Mouse (Mus musculus): Measurements from ENCODE around the gene Ezr. TPM values are rescaled to one million over a fixed set of nuclear protein-coding genes. Genes with fewer than 3 reads are reported as not detected.

Ezr gene
- 10 to 100 TPM; 68.1 to 83.6 TPM for total RNA-seq (2021)

DNA sequence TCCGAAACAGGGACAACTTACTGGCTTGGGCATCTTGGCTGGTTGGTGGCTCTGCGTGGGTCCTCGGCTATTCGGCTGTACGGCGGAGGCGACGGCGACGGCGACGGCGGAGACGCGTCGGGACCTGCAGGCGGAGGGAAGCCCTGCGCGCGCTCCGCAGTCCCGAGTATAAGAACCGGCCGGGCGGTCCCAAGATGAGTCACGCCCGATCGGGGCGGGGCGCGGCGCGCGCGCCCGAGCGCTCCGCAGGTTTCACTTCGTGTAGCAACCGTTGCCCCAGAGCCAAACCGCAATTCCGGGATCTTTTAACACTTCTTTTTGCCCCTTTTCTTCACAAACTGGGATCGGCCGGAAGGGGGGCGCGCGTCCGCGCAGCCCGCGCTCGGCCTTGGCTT lies at the start of gene Ezr:
Ezr (minus strand) TSS at position 174 of the 395 bp plus-strand sequence.
- intact Hi-C loops (cut with DNase I): loop anchor here (1.0 to 2.0 kb wide), 2 partner anchors 34 to 44 kb away; no protein-coding TSS in a partner anchor
- DNase-seq: peak; percentile 91 to 92

DNA sequence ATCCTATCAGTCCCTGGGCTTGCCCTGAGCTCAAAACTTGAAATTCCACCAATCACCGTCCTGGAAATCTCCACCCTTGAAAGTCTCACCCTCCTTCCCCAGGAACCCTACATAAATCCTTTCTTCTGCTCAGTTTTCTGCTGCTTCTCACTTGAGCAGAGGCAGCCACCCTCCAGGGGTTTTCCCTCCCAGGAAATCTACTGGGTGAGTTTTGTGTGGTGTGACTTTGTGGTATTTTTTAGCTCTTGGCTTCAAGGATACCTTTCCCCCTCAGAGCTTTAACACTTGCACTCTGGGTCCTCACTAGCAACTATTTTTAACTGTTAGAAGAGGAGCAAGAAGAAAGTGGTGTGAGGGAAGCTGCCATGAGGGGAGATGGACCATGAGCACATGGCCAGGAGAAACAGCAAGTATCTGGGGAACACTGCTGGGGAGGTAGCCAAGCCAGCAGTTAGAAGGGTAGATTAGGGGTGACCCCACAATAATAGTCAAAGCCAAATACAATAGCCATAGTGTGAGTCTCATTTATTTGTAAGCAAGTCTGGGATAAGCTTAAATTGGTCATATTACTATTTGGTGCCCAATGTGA lies 47.5 kb upstream of the Ezr start:
- intact Hi-C loops (cut with DNase I): no loop called here
- DNase-seq: no peak

GRCm38 (mm10) chr17:6828531-6829150 lies 46.1 kb upstream of the Ezr start:
- intact Hi-C loops (cut with DNase I): no loop called here
- DNase-seq: no peak

DNA sequence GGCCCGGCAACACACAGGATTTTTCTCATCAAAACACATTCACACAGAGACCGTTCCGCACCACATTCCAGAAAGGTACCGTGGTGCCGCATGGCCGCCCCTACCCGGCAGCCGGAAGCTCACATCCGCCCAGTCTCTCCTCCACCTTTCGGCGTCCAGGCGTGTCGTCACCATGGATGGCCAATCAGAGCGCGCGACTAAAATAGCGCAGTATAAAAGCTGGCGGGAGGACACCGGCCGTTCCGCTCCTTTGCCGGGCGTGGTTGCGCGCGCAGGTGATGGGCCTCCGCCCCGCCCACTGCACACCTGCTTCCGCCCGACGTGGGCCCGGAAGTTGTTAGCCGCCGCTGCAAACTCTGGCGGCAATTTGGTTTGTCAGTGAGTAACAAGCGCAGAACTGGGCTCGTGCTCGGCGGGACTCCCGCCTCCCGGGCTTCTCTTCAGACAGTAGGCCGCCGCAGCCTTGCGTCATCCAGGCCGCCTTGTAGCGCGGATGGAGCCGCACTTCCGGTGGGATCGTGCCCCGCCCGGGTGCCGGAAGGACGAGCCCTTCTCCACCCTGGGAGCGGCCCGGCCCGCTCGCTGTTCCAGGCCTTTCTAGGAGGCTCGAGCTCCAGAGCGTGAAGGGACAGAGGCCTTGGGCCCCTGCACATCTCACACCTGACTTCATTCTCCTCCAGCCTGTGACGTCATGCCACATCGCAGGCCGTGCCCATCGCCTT lies 45.3 kb upstream of the Ezr start:
- intact Hi-C loops (cut with DNase I): loop anchor here (2.0 kb wide), 1 partner anchor 45 kb away; the partner anchor contains the start of gene Ezr
- peak; percentile 94 for DNase-seq

DNA sequence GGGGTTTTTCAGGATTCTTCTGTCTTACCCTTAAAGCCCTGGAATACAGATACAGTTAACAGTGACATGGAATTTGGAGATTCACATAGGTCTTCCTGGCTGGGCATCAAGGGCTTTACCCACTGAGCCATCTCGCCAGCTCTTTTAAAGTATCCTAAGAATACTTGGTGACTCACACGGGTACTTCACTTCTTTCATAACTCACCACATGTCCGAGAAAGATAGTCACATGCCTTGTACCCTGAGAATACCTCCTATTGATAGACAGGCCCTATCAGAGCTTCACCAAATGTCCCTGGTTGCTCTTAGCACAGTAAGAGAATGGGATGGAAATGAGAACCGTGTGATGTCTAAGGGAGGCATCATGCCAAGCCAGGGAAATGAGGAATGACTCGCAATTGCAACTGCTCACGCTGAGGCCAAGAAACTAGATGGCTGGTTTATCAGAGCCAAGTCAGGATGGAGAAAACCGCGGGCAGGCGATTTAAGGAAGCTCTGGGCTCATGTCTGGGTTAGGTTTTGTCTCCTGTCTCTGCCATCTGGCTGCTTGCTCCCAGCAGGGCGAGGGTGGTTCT lies 44.7 kb upstream of the Ezr start:
- no peak for DNase-seq
- intact Hi-C loops (cut with DNase I): loop anchor here (2.0 kb wide), 1 partner anchor 44 kb away; the partner anchor contains the start of gene Ezr

DNA sequence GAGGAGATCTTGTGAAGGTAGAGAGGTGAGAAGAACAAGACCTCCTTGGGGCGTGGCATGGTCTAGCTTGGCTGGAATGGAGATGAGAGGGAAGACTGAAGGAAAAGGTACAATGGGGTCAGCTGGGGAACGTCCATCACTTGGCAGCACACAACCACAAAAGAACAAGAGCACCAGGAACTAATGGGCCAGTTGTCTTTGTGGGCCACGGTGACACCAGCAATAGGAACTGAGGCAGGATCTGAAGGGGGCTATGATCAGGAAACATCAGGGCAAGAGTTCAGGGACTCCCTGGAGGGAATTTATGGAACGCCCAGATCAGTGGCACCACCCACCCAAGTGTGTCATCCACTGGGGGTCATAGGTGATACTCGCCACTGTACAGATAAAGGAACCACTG lies 34.2 kb upstream of the Ezr start:
- intact Hi-C loops (cut with DNase I): no loop called here
- no peak for DNase-seq

DNA sequence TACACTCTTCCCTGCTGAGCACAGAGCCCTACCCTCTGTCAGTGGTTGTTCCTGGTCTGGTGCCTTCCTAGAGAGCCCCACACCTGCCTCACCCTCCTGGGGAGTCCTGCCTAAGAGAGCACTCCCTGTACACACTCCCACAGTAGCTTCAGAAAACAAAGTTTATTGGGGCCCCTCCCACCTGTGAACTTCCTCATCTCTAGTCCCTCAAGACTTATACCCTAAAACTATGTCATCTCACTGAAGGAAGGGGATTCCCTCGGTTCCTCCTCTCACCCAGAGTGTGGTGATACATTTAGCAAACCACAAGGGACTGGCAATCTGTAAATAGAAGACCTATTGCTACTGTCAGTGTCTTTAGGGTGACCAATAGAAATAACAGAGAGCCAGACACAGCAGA lies 33.6 kb upstream of the Ezr start:
- DNase-seq: no peak
- intact Hi-C loops (cut with DNase I): no loop called here

- intact Hi-C loops (cut with DNase I): no loop called here
Observed at GRCm38 (mm10) chr17:6814656-6815055, 32.1 kb upstream of the Ezr start.

DNA sequence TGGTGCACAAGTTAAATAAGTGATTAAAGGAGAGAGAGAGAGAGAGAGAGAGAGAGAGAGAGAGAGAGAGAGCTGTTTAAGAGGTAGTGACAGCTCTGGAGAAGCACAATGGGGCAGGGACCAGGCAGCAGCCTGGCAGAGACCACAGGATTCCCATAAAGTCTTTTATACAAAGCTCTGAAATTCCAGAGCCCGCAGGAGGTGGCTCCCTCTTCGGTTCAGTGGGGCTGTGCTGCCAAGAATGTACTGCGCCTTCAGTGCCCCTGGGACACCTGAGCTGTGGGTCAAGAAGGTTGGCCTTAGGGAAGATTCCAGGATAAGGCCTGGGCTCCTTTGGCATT lies 30.2 kb upstream of the Ezr start:
- DNase-seq: no peak
- intact Hi-C loops (cut with DNase I): no loop called here

More at GRCm38 (mm10) chr17:6814656-6815055, 32.1 kb upstream of the Ezr start:
- DNase-seq: no peak

GRCm38 (mm10) chr17:6811931-6812850 lies 29.6 kb upstream of the Ezr start:
- no peak for DNase-seq
- intact Hi-C loops (cut with DNase I): no loop called here

GRCm38 (mm10) chr17:6809331-6809730 lies 26.7 kb upstream of the Ezr start:
- no peak for DNase-seq
- intact Hi-C loops (cut with DNase I): no loop called here

DNA sequence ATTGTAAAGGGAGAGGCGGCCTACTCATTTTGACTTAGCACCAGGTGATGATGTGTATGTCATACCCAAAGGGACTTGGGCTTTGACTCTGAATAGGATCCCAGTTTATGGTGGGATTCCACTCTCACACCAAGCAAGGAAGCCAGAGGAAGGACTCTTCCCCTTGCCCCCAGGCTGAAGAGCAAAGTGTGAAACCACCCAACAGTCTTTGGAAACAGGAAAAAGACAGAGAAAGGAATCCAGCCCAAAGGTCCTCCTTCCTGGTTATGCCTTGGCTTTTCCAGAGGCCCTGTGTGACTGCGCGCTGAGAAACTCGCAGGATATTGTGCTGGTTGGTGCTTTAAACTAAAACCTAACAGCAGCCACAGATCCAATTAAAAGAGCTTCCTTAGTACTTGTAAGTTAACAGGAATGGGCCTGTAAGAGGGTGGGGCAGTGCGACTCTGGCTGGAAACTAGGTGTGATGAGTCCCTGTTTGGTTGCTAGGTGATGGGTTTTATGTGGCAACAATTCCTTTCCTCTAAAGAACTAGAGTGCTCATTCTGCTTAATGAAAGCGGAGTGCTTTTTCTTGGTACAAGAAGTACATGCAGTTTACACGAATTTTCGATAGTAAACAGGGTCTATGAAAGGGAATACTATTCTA lies 26.1 kb upstream of the Ezr start:
- DNase-seq: no peak
- intact Hi-C loops (cut with DNase I): no loop called here

DNA sequence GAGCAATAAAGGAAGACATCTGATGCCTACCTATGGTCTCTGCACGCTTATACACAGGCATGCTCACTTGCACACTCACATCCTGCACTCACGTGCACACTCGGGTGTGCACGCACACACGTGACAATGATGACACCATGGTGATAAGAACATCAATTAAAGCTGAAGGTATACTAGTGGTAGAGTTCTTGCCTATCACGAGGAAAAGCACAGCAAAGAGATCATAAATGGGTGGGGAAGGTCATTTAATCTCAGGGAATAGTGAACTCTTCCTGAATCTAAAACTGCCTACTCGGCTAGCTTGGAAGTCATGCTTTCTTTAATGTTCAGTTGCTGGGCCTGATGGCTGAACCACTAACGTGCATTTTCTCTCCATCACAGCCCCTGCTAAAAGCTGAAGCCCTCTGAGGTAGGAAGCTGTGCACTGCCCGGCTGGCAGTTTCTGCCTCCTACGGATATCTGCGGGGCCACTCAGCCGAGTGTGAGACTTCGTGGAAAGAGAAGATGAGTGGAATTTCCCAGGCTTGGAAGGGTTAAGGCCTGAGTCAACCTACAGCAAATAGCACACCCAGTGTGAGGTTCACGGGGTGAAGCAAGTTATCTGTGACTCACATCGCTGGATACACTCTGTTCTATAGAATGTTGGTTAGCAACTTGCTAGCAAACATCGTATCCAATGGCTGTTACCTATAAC lies 25.4 kb upstream of the Ezr start:
- intact Hi-C loops (cut with DNase I): no loop called here
- no peak for DNase-seq

GRCm38 (mm10) chr17:6804853-6805543 lies 22.4 kb upstream of the Ezr start:
- intact Hi-C loops (cut with DNase I): no loop called here
- DNase-seq: no peak

DNA sequence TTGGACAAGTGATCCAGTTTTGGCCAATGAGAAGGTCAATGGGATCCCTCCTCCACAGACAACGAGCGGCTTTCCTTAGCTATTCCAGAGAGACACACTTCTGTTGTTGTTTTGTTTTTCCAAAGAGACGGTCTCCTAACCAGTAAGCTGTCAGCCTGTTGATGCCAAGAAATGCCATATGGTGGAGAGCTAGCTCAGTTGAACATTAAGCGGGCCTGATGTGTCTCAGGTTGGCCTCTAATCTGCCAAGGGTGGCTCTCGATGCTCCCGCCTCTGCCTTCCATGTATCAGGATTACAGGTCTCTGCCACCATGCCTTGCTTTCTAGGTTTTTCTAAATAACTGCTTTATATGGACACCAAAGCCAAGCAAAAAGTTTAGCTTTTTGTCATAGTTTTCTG lies 21.5 kb upstream of the Ezr start:
- intact Hi-C loops (cut with DNase I): no loop called here
- DNase-seq: no peak

GRCm38 (mm10) chr17:6803614-6804013 lies 21.0 kb upstream of the Ezr start:
- intact Hi-C loops (cut with DNase I): no loop called here
- DNase-seq: no peak

- no peak for DNase-seq
- intact Hi-C loops (cut with DNase I): no loop called here
Observed at GRCm38 (mm10) chr17:6798392-6799061, 15.9 kb upstream of the Ezr start.

- DNase-seq: no peak
- intact Hi-C loops (cut with DNase I): no loop called here
Observed at GRCm38 (mm10) chr17:6797471-6797870, 14.9 kb upstream of the Ezr start.

Measured in heart, postnatal 10 days (tissue).